Mouse (Mus musculus): ENCODE measurements around the gene Mt3.
"Not testable (repeated sequence)": the region's sequence is repeated elsewhere in the genome, so short reads cannot be mapped to it uniquely, and the experiment has no call there.

The Mt3 gene

DNA sequence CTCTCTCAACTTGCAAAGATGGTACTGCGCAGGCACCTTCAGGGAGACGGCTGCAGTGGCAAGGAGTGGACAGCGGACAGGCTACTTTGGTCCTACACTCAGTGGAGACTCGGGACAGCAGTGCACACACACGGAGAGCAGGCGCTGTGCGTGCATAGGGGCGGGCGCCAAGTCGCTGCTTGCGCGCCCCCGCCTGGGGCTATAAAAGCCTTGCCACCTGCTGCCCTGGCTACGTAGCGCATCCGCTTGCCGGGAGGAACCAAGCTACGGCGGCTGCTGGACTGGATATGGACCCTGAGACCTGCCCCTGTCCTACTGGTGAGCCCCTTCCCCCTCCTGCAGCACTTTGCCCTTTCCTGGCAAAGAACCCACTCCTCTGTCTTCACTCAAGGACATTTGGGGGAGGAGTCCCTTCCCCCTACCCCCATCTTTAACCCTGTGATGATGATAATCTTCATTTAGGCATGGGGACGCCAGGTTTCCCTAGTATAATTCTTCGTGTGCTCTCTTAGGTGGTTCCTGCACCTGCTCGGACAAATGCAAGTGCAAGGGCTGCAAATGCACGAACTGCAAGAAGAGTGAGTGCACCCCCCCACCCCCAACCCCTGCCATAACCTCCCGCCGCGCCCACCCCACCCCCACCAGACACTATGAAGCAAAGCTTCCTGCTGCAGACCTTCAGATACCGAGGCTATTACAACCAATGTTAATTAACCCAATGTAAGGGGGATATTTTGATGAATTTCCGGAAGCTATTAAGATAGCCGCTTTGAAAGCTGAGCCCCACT is at the start of gene Mt3:
Mt3 (plus strand) TSS at position 95 of the 788 bp plus-strand sequence.
- no peak for DNase-seq (ENCODE audit: low spot score)

DNA sequence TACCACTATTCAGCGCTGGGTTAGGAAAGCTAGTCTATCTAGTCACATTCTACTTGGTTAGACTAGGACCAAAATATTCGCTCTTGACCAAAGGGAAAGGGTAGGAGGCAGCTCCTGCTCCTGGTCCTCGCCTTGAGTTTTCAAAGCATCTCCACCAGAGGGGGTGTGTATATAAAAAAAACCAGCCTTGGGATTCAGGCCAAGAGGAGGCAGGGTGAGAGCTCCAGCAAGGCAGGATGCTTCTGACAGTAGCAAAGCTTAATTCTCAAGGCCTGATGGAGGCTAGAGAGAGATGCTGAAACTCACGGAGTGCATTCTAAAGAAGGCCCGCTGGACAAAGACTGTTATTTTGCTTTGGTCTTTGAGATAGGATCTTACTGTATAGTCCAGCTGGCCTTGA is 48.3 kb upstream of the Mt3 start:
- no peak for DNase-seq (ENCODE audit: low spot score)

DNA sequence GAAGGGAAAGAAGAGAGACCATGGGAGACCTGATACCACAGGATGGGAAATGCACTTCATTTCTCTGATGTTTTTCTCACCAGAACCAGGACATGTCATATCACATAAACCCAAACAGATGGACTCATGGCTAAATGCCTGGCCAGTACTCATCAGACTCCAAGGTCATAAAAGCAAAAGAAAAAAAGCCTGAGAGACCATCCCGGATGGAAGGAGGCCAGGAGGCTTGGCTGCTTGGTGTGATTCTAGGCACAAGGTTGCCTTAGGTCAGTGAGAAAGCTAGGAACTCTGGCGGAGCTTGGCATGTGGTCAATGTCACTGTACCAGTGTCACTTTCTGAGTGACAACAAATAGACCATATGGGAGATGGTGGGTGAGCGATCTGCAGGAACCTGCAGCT is 44.5 kb upstream of the Mt3 start:
- no peak for DNase-seq (ENCODE audit: low spot score)

DNA sequence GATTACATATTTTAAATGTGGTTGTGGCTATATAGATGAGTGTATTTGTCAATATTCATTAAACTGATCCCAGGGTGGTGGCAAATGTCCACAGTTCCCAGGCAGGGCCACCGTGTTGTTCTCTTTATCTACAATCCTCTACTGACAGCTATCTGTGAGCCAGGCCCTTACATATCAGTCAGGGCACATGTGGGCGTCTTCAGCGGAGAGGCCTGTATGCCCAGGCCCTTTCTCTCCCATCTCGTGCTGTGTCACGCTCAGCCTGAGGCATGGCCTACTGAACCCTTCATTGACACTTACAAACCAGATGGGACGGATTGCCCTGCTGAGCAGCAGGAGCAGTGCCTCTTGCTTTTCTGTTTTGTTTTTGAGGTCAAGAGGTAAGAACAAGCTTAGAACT is 43.0 kb upstream of the Mt3 start:
- DNase-seq (ENCODE audit: low spot score), result no peak

DNA sequence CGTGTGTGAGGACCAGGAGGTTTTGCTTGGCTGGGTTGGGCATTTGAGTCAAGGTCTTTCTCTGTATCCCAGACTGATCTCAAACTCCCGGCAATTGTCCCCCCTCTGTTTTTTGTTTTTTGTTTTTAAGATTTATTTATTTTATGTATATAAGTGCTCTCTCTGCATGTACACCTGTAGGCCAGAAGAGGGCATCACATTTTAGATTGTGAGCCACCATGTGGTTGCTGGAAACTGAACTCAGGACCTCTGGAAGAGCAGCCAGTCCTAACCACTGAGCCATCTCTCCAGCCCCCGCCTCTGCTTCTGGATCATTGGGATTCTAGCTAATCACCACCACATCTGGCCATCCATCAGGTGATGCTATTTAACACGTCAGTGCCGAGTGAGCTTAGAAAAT is 42.6 kb upstream of the Mt3 start:
- DNase-seq (ENCODE audit: low spot score), result no peak

DNA sequence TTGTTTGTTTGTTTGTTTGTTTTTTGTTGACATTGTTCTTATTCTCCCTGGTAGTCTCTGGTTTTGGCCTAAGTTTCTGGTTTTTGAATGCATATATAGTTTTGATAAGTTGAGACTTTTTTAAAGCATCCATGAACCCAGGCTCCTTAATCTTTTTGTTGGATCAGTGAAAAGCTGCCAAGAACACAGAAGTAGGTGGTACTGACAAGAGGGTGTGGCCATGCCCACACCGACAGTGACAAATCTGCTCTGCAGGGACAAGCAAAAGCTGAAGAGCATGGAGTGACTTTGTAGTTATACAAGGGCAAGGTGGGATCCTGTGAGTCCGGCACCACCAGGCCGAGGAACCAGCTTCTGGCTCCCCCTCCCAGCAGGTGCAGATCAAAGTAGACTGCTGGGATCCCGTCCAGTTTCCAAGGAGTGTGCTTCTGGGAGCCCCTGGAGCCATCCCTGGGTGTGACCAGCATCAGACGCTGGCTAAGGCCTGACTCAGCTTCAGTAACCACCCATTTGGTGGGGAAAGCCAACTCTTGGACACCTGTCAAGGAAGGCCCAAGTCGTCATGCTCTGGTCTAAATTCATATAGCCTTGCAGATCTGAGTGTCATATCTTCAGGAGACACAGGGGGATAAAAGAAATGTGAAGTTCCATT is 41.8 kb upstream of the Mt3 start:
- no peak for DNase-seq (ENCODE audit: low spot score)

DNA sequence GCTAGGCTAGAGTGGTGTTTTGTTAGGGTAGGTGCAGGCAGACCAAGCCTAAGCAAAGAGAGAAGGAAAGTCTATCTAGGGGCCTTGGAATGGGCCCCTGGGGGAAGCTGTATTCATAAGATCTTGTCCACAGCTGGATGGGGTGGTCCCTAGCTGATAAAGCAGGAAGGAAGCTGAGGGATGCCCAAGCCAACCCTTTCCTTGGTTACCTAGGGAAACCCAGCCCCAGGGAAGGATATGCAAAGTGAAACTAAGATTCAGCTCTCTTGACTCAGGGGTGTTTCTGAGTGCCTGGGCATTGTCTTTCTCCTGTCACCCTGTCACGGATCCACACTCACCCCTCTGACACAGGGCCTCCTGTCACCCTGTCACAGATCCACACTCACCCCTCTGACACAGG is 39.0 kb upstream of the Mt3 start:
- no peak for DNase-seq (ENCODE audit: low spot score)

DNA sequence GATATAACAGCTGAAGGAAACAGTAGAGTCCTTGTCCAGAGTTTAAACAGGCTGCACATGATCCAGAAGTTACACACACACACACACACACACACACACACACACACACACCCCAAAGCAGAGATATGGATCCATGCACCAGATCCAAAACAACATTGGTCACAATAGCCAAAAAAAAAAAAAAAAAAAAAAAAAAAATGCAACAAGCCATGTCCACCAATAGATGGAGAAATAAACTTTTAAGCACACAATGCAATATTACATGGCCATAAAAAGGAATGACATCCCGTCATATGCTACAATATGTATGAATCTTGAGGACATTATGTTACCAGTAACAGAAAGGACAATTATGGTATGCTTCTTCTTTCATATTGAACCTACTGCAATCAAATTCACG is 38.4 kb upstream of the Mt3 start:
- no peak for DNase-seq (ENCODE audit: low spot score)

DNA sequence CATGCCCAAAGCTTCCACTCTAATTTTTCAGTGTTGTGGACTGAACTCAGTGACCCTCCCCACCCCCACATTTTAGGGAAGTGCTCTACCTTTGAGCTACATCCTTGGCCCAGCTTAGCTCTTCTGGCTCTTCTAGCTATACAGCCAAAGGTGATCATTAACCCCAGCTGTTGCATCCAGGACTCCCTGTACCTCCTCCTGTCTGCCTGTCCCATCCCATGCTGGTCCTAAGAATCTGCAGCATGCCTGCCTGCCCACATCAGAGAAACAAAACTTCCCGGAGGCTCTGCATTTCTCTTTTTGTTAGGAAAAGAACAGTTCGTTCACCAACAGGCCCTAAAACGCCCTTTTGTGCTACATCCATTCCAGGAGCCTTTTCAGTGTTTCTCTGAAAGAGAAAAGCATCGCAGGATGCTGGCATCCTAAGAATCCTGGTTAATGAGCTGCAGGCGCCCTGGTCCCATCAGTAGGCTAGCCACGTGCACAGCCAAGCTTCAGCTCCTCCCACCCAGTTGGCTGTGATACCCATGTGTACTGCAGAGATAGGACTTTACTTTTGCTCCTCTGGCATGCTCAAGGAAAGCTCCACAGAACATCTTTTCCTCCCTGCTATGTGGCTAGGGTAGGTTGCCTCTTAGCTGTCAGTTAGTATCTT is 33.5 kb upstream of the Mt3 start:
- DNase-seq (ENCODE audit: low spot score), result peak; percentile 43

DNA sequence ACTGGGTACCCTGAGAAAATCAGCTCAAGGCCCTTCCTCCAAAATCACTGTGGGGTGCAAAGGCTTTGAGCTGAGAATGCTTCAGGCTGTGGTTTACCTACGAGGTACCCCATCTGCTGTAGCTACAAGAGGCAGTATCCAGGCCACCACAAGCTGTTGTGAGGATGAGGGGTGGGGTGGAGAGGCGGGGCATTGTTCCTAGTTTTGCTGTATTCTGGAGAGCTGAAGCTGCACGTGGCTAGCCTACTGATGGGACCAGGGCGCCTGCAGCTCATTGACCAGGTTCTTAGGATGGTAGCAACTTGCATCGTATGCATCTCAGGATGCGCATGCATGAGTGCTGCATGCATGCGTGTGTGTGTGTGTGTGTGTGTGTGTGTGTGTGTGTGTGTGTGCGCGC is 30.8 kb upstream of the Mt3 start:
- DNase-seq (ENCODE audit: low spot score), result no peak

DNA sequence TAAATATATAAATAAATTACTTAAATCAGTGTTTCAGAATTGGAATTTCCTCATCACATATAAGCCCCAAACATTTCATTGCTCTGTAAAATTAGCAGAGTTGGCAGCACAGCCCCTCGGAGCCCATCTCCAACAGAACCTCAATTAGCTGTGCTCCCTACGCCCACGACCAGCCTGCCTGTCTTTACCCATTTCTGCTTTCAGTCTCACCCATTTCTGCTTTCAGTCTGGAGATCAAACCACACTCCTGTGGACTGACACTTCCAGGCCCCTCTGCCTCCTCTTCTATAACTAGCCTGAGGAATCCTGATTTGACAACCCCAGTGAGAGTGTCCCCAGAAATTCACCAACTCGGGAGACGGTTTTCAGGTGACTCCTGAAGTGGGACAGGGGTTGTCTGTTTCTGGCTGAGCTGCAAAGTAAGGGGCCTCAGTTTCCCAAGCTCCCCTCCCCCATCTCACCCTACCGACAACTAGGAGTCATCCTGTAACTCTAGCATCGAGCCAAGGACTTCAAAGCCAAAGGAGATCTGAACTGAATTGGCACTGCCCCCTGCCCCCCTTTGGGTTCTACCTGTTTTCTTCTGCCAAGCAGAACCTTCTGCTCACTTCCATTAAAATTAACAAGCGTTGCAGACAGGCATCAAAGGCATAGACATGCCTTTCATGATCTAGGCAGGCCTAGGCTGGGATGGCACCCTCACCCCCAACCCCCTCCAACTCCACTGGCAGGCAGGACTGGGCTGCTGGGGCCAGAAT is 29.5 kb upstream of the Mt3 start:
- DNase-seq (ENCODE audit: low spot score), result no peak

DNA sequence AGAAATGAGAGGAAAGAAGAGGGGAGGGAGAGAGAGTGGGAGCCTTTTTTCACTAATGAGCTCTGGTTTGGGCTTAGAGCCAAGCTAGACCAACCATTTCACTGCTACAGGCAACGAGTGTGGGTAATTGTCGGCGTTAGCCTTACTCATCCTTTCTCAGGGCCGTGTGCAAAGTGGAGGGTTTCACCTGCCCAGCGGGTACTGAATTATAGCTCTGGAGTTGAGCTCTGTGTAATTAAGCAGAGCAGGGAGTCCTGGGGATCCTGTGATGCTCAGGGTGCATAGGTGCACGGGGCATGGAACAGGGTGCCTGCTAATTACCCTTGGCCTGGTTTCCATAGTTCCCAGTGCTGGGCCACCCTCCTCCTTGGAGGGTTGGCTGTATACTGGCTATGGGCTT is 24.7 kb upstream of the Mt3 start:
- no peak for DNase-seq (ENCODE audit: low spot score)

DNA sequence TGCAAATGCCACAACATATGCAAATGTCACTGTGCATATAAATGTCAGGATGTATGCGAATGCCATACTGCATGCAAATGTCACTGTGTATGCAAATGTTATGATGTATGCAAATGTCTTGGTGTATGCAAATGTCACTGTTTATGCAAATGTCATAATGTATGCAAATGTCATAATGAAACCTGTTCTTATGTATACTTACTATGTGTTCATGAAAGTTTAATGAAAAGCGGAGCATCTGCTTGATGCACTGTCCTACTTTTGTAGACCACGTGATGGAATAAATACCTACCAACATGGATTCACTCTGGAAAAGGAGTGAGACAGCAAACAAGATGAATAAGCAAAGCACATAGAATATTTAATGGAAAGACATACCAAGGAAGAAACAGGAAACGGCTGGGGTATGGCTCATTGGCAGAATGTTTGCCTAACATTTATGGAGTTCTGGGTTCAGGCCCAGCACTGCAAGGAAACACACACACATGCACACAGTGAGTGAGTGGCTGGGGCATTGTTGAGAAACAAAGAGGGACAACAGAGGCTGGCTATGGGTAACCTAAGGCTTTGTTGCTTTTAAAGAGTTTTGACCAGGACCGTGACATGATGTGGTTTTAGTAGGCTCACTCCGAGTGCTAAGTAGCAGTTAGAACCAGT is 23.1 kb upstream of the Mt3 start:
- no peak for DNase-seq (ENCODE audit: low spot score)

DNA sequence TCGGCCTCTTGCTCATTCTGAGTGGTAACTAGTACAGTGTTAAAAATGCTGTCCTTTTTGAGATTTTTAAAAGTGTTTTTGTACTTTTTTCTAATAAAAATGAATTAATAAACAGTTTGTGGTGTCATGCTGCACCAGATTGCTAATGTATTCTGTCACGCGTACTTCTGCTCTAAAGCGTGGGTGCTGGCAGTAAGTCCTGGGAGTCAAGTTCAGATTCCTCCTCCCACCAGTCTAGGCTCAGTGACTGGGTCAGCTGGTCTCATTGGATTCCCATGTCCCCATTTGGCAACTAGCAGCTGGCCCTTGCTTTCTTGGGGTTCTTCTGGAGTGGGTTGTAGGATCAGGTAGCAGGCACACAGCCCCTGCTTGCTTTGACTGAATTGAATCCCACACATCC is 22.3 kb upstream of the Mt3 start:
- no peak for DNase-seq (ENCODE audit: low spot score)

DNA sequence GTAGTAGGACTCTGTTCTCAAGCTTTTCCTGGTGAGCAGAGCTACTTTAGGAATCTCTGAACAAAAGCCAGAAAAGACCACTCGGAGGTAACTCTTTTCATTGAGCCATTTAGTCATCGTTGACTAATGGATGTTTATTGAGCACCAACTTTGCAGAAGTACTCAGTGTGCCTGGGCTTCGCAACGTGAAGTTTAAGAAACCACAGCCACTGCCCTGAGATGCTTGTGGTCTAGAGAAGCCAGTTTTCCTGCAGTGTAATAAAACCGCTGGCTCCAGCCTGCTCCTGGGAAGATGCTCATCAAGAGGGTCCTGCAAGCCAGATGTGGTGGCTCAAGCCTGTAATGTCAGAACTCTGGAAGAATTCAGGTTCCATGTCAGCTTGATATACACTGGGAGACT is 20.3 kb upstream of the Mt3 start:
- no peak for DNase-seq (ENCODE audit: low spot score)

DNA sequence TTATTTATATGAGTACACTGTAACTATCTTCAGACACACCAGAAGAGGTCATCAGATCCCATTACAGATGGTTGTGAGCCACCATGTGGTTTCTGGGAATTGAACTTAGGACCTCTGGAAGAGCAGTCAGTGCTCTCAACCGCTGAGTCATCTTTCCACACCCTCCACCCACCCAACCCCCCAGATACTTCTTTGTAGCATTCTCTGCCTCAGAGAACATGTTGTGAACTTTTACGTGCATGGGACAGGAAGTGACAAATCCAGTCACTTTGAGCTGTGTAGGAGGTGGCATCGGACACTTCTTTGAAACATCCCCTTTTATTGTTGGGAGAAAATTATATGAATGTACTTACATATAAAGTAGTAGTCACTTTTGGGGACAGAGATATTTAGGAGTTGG is 17.8 kb upstream of the Mt3 start:
- not testable (repeated sequence) for DNase-seq (ENCODE audit: low spot score)

DNA sequence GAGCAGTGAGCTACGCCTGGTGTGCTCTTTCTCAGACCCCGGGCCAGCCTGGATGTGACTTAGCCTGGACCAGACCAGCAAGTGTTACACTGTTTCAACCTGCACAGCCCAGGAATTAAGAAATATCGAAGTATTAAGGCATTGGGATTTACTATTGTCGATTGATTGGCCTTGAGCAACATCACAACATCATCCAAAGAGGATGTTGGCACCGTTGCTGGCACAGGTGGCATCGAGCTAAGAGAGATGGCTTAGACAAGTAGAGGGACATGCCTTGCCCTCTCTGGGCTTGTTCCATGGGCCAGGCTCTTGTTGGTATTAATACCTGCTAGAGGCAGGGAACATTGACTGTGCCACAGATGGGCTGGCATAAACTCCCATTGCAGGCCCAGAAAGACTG is 16.9 kb upstream of the Mt3 start:
- no peak for DNase-seq (ENCODE audit: low spot score)

DNA sequence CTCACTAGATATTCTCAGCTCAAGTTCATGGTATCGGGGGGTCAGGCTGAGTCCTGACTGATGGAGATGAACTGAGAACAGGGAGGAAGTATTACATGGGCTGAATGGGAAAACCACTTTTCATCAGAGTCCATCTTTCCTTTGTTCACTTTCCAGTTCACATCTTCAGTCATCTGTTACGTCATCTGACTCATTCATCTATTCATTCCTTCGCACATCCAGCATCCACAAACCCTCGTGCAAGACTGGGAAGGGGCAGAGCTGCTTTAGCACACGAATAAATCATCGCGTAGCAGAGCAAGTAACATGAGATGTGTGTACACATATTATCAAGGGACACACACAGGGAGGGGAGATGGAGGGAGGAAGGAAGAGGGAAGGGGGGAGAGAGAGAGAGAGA is 16.2 kb upstream of the Mt3 start:
- no peak for DNase-seq (ENCODE audit: low spot score)

DNA sequence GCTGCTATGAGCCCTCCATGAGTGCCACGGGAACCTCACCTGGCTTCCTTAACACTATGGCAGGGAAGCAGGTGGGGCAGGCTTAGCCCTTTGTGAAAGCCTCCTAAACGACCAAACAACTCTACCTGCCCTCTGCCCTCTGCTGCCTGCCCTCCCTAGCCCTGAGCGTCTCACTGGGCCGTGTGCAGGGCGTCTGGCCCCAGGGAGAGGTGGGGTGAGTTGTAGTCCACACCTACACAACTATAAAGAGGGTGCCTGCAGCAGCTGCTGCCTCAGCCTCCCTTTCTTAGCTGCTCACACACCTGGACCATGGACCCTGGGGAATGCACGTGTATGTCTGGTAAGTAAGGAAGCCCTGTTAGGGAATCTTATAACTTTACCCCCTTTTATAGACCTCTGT is 15.5 kb upstream of the Mt3 start, which contains the start of gene Mt4:
Mt4 (plus strand) TSS at position 265 of the 400 bp plus-strand sequence.
- DNase-seq (ENCODE audit: low spot score), result no peak

DNA sequence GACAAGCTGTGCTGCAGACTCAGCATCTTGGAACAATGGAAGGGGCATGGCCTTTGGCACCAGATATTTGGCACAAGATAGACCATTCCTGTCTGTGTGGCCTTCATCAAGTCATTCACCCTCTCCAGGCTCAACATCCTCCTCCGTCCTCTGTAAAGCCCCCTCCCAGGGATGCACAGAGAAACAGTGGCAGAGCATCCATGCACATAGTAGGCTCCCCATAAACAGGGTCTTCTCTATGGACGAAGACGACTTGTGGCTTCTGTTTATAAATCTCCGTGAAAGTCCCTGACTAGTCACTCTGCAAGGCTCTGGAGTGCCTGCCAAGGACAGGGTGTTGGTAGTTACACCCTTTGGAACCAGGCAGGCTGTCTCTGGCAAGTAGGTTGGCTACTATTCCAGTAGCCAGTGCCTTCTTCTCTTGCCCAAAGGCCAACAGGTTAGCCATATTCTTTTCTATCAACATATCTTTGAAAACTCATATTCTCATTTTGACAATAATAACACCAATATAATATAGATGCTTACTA is 12.1 kb upstream of the Mt3 start:
- no peak for DNase-seq (ENCODE audit: low spot score)

DNA sequence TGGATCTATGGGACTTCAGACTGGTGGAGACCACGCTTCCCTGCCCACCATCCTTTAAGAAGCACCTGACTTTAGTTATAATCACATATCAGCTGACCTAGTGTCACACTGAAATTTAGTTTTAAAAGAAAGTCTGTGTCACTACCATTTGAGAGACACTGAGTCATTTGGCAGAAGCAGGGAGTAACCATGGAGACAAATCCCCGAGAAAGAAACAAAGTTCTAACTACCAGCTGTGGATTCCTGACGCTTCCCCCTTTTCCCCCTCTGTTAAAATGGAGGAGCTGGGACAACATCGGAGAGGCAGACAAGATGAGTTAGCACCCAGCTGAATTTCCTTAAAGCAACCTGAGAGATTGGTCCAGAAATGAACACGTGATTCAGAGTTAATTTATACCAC is 4.2 kb upstream of the Mt3 start:
- DNase-seq (ENCODE audit: low spot score), result no peak

DNA sequence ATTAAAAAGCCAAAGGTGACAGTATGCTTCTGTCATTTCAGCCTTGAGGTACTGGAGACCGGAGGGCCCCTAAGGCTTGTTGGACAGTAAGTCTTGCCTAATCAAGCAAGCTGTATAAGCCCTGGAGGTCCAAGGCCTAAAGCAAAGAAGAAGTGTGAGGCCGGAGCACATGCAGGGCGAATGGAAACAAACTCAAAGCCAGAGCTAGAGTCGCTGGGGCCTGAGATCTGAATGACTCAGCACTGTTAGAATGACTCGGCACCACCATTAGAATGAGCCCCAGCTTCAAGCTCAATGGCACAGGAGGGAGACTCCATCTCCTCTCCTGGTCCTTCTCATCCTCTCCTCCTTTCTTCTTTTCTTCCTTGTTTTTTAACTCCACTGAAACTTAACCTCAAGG is 1.5 kb upstream of the Mt3 start:
- no peak for DNase-seq (ENCODE audit: low spot score)
